Mouse (Mus musculus) ES-Bruce4 (cell line): Measurements from ENCODE around the gene Ndrg3.

Experiments
- CTCF ChIP-seq: IDR thresholded peaks from one replicate; pipeline ENCODE4 v1.8.1; 2011; ENCODE audit warnings: low read depth, low read length
- EP300 ChIP-seq: IDR thresholded peaks from 2 replicates; pipeline ENCODE4 v1.6.1; 2011; ENCODE audit warnings: low read depth, low read length; ENCODE audit not compliant: insufficient read depth
- POLR2A ChIP-seq: IDR thresholded peaks from one replicate; pipeline ENCODE4 v1.8.1; 2011; ENCODE audit warnings: low read length; ENCODE audit not compliant: insufficient read depth

GRCm38 (mm10) chr2:156930549-156930948 is 61.3 kb downstream of the Ndrg3 start:
- TF ChIP-seq POLR2A, result no peak
- no peak for TF ChIP-seq CTCF
- TF ChIP-seq EP300, result no peak
